Mouse (Mus musculus): ENCODE measurements around the gene Ptgds.

Gene Ptgds

DNA sequence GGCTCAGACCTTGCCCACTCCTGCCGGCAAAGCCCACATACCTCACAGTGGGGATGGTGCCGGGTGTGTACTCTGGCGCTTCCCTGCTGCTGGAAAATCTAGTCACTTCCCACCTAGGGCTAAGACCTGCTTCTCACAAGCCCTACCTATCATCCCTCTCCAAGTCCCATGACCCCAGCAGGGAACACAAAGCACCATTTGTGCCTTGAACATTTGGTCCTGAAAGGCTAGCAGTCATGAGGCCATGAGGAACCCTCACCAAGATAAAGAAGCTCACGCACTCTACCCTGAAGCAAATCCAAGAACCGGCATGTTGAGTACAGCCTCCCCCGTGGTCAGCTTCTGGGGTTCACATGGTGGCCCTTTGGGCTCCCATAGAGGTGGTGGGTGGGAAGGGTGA lies at the start of gene Ptgds:
Gene Ptgds, minus strand, starts transcription at position 78 of the 400 bp plus-strand sequence.
- DNase-seq (ENCODE audit: low spot score in 2 of 2), result no peak

DNA sequence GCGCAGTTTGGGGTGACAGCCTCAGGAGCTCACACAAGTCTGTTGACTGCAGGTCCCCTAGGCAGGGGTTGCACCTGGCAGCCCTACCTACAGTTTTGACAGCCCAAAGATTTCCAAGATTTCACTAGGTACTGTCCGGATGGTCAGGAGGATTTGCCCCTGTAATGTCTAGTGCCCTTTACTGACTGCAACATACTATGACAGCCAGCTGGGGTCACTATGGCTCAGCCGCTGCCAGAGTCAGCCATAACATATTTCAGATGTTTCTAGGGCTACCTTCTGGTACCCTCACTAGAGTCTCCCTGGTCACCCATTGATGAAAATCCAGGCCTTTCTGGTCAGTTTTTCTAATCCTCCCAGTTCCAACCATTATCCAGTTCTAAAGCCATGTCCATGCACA lies 40.1 kb upstream of the Ptgds start:
- DNase-seq (ENCODE audit: low spot score in 2 of 2), result no peak

DNA sequence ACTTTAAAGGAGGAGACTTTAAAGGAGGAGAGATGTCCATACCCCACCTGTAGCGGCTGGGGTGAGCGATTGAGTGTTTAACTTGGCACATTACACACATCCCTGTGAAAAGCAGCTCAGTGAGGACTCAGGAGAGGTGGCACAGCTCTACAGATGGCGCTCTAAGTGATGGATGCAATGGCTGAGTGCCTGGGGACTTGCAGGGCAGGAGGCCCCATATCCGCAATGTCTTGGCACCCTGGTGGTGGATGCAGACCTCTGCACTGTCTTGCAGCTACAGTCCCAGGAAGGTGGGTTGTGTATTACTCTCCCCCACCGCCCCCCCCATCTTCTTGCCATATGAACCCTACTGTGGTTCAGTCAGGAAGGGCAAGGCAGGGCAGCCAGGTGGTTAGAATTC lies 37.1 kb upstream of the Ptgds start:
- DNase-seq (ENCODE audit: low spot score in 2 of 2), result no peak

DNA sequence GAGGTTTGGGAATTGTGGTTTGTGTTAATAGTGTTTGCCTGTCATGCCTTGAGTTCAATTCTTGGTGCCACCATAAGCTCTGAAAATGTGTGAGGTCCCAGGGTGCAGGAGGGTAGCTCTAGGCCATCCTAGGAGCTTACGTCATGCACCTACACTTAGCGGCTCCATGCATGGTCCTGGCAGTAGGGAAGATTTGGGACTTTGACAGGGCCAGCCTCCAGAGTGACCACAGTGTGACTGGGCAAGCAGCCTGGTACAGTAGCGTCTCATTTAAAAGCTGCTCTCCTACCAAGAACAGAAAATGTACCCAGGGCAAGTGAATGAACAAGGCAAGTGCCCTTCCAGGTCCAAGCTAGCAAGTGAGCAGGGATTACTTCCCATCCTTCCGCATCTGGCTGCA lies 36.0 kb upstream of the Ptgds start:
- no peak for DNase-seq (ENCODE audit: low spot score in 2 of 2)

DNA sequence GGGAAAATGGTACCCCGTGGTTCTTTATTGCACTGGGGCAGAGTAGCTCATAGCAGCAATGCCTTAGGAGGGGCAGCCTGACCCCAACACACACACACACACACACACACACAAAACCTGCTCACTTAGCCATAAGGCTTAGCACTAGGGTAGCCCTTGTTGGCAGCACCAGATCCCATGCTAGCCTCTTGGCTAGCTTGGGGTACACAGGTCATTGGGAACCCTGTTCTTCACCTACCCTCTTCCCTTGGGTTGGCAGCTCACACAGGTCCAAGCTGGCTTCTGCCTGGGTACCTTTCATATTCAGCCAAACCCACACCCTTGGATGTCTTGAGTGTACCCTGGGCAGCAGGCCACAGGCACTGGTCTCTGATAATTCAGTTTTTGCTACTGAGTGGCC lies 35.2 kb upstream of the Ptgds start:
- DNase-seq (ENCODE audit: low spot score in 2 of 2), result no peak

DNA sequence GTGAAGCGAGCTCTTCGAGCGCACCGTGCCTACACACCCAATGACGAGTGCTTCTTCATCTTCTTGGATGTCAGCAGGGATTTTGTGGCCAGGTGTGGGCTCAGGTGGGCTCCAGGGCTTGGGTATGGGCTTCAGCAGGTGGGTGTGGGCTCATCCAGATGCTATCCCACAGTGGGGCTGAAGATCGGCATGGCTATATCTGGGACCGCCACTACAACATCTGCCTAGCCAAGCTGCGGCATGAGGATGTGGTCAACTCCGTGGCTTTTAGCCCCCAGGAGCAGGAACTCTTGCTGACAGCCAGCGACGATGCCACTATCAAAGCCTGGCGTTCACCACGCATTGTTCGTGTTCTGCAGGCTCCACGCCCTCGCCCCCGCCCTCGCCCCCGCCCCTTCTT lies 34.7 kb upstream of the Ptgds start:
- no peak for DNase-seq (ENCODE audit: low spot score in 2 of 2)

DNA sequence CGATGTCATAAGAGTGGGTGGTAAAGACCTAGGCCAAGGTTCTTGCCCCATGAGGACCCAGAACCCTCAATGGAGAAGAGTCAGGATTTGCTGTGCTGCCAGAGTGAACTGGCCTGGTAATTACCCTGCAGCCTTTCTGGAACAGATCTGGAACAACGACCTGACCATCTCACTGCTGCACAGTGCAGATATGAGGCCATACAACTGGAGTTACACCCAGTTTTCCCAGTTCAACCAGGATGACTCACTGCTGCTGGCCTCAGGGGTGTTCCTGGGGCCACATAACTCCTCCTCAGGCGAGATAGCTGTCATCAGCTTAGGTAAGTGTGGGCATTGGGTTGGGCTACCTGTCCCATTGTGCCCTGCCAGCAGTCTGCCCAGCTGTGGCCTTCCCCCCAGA lies 32.9 kb upstream of the Ptgds start:
- DNase-seq (ENCODE audit: low spot score in 2 of 2), result no peak

DNA sequence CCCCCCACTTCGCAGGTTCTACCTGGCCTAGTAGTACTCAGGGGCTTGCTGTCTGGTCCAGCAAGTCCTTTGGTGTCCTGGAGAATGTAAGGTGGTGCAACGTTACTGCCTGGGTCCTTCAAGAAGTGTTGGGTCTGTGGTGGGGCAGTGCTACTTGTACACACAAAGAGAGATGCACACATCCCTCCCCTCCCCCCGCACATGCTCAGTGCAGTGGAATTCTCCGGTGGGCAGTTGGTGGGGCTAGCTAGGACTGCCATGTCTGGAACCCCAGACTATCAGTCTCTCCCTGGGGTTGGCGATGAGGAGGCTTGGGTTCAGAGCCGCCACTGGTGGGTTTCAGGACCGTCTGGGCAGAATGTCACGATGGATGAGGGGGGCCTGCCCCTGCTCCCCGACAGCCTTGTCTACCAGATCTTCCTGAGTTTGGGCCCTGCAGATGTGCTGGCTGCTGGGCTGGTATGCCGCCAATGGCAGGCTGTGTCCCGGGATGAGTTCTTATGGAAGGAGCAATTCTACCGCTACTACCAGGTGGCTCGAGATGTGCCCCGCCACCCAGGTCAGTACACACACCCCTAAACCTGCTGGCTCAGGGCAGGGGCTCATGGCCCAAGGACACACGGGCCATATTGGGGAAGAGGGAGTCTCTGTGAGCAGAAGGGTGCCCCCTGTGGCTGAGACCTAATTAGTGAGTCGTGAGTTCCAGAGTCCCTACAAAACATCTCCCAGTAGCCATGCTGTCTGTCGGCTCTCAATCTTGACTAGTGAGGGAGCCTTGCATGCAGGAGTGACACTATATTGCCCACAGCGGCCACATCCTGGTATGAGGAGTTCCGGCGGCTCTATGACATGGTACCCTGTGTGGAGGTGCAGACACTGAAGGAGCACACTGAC lies 32.0 kb upstream of the Ptgds start, which contains the start of gene C8g:
Gene C8g, minus strand, starts transcription at position 127 of the 894 bp plus-strand sequence.
- no peak for DNase-seq (ENCODE audit: low spot score in 2 of 2)

DNA sequence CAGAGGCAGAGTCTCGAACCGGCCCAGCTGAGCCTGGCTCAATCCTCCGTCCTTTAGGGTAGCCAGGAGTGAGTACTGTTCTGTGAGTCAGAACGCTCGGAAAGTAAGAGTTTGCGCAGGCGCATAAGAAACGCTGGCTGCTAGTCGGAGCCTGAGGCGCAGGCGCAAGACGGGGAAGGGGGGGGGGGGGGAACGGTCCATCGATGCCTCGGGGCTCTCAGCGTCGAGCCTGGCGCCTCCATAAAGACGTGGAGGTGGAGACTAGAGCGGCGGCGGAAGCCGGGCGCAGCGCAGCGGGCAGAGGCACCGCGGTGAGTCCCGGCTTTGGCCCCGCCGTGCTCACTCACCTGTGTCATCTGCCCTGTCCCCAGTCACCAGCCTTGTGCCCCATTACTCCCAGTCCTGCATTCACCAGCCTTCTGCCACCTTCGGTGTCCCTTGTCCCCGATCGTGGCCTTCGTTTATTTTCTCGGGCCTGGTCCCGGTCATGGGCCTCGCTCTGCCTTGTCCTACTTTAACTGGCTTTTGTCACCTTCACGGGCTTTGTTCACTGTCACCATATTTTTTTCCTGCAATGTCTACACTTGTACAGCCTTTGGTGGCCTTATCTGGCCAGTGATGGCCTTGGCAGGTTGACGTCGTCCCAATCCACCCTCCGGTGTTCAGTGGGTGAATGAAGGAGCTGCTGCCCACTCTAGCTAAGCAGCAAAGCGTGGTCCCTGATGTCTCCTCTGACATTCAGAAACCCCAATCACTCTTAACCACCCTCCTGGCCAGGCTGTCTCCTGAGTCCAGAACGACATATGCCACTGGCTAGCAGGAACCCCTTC lies 30.9 kb upstream of the Ptgds start, which contains the start of gene Fbxw5:
Gene Fbxw5, plus strand, starts transcription at position 175 of the 830 bp plus-strand sequence.
- peak; percentile 68 to 69 for DNase-seq (ENCODE audit: low spot score in 2 of 2)

DNA sequence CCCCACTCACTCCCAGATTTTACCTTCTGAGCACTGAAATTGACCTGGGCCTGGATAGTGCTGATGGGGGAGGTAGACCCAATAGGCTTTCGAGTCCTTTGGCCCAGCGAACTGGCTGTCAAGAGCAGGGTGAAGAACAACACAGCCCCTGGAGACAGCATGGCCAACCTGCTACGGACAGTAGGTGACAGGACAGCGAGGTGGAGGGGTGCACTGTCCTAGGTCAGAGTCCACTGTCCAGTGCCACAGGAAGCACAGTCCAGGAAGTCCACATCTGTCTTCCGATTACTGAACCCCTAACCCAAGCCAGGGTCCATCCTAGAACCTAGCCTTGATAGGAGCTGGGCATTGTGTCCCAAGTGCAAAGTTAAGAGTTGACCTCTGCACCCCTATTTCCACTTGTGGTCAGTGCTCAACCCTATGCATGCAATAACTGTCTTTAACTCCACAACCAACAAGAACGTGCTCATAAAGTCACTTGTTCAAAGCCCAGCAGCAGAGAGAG lies 30.3 kb upstream of the Ptgds start:
- DNase-seq (ENCODE audit: low spot score in 2 of 2), result no peak

DNA sequence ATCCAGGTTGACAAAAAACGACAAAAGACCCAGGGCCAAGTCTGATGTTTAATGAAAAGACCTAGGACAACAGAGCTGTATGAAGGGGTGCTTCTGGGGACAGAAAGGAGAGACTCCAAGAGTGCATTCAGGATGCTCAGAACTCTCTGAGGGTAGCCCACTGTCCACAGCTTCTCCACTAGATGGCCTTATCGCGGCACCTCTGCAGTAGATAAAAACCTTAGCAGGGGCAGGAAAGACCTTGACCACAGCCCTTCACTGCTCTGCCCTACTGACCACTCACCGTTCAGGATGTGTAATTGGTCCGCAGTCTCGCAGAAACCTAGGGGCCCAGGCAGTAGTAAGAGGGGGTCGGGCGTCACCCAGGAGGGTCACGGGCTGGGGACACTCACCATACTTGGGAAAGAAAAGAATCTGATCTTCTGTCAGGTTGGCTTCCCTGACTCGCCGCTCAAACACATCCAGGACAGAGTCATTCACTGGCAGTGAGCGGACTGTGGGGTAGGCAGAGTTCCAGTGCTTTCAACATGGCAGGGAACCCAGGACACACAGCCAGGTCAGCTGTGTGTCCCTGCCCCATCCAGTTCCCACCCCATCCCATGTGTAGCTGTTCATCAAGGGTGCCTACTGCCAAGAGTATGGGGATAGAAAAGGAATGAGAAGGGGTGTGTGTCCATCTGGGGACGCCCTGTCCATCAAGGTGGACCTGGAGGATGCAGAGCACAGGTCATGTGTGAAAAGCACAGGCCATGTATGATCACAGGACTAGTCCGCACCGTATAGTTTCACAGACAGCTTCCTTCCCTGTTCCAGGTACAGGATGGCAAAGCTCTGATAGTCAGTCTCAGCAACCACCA lies 29.0 kb upstream of the Ptgds start:
- DNase-seq (ENCODE audit: low spot score in 2 of 2), result no peak

DNA sequence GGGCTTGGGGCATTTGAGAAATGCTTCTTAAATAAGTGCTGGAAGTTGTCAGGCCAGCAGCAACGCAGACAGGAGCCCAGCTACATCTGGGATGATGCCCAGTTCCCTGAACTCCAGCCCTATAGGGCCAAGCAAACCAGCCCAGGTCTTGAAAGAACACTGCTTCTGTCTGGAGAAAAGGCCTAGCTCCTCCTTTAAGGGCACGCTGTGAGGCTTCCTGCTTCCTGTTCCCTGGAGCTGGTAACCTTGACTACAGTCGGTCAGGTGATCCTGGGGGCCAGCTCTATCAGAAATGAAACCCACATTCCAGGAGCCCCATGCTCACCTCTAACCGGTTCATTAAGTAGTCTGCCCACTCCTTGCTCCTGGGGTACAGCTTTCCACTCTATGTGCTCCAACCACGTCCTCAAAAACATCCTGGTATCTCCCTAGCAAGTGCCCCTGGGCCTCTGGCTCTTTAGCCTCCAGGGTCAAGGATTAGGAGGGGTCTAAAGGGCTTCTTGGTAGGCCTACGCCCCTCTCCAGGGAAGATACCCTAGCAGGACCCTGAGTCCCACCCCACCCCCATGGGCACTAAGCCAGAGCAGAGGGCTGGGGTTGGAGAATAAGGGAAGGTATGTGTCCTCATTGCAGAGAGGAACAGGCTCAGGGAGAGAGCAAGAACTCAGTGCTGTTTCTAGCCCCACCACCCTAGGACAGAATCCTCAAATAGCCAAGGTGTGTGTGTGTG lies 28.2 kb upstream of the Ptgds start:
- DNase-seq (ENCODE audit: low spot score in 2 of 2), result no peak

DNA sequence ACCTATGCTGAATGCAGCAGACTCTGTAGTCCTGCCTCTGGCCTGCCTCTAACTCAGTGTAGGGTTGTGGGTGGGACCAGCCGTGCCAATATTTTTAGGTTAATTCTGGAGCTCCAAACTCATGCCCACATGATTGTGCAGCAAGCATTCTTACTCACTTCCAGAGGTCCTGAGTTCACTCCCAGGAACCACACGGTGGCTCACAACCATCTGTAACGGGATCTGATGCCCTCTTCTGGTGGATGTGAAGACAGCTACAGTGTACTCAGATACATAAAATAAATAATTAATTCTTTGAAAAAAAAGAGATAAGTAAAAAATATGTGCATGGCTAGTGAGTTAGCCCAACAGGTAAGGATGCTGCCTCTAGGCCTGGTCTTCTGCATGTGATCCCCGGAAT lies 26.6 kb upstream of the Ptgds start:
- DNase-seq (ENCODE audit: low spot score in 2 of 2), result no peak

DNA sequence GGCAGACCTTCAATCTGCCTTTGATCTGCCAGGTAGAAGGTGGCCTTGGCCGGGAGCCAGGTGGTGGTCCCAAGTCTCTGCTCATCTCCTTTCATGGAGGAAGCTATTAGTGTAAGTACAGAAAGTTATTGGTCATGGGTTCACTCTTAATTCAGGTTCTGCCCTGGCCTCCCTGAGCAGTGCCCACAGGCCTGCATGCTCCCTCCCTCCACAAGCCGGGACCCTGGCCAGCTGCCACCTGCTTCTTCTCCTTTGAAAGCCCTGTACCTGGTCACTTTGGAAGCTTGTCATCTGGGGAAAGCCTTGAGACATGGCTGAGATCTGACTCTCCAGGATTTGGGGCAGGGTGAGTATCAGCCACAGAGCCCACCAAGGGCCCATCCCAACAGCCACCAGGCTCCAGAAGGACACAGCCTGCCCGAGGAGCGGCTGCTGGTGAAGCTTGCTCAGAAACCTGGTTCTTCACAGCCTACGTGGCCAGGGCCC lies 23.7 kb upstream of the Ptgds start, which contains the start of gene Lcn12:
Gene Lcn12, minus strand, starts transcription at position 436 of the 486 bp plus-strand sequence.
- no peak for DNase-seq (ENCODE audit: low spot score in 2 of 2)

DNA sequence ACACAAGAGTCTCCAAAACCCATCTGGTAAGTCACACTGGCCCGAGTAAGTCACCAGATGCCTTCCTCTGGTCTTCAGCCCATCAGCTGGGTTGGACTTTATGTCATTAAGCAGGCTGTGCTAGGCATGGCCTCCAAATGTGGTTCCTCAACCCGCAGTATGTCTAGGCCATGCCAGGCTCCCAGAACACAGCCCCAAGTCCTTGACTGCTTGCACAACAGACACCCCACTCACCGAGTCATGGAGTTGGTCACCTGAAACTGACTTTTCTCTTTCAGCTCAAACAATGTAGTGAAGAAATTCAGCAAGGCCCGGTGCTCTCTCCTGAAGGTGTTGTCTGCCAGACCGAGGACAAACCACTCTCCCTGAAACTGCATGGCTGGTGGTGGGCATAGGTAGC lies 23.1 kb upstream of the Ptgds start:
- DNase-seq (ENCODE audit: low spot score in 2 of 2), result no peak

DNA sequence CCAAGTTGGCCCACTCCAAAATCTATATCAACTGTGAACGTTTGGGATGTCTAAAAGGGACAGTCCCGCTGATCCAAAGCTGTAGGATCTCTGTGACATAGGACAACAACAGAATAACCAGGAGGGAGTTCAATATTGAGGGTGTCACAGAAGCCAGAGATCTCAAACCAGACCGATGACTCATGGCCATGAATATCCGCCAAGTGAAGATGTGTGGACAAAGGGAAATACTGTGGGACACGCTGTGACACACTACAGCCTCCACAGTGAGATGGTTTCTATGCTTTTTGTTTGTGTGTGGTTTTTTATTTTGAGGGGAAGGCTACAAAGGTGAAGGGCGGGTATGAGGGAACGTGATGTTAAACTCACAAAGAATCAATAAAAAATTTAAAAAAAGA lies 18.8 kb upstream of the Ptgds start:
- DNase-seq (ENCODE audit: low spot score in 2 of 2), result no peak

DNA sequence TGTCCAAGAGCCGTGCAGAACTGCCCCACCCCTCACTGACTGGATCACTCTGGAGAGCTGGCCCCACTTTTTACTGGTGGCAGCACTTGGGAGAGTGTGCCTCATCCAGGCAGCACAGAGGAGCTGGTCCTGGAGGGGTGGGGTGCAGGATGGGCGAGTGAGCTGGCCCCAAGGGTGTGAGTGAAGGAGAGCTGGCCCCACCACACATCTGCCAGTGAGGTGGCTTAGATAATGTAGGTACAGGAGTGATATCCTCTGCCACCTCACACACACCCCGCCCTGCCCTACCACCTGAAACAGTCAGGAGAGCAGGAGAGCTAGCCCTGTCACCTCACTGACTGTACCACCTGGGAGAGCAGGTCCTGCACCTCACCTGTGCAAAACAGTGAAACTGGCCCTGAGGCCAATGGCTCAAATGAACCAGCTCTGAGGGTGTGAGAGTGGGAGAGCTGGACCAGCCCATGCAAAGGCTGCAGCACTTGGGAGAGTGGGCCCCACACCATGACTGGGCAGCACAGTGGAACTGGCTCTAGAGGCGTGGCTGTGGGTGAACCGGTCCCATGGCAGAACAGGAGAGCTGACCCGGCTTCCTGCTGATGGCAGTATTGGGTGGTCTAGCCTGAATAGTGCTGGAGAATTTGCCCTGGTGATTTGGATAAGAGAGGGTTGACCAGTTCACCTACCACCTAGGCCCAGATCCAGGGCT lies 18.3 kb upstream of the Ptgds start:
- no peak for DNase-seq (ENCODE audit: low spot score in 2 of 2)

DNA sequence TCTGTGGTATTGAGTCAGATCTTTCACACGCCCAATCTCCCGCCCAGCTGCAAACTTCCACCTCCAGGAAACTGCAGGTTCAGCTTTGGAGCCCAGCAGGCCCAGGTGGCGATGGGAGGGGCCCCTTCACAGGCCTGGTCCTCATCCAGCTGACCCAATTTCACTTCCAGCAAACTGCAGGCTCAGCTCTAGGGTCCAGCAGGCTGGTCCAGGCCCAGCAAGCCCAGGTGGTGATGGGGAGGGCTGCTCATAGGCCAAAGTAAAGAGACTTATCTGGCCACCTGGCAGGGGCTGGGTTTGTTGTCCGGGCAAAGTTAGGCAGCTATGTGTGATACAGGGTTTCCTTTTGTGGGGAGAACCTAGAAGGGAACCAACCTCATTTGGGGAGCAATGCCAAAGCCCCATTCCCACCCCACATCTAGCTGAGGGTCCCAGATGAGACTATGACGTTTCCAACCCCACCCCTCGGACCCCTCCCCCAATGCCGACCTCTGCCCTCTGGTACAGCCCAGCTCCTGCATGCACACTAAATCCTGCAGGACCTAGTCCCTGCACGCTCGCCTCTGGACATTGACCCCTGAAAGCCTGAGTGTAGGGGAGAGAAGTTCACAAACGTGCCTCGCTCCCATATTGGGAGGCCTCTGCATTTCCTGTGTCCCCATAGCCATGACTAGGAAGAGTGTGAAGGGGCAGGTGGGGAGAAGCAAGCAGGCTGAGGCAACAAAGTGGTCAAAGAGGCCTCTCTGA lies 15.2 kb upstream of the Ptgds start:
- DNase-seq (ENCODE audit: low spot score in 2 of 2), result no peak

DNA sequence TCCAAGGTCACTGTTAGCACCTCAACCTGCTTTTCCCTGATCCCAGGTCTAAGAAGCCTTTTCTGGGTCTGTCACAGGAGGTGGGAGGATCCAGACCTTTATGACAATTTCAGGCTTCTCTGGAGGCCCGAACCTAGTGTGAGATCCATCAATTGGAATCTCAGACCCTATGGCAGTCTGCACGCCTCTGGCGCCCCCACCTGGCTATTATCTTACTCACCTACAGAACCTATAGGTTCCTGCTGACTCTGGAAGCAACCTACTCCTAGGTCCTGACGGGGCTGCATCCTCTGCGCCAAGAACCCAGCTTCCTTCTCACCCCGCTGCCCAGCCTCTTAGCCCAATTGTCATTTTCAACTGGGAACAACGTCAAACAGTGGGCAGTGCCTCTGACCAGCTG lies 13.1 kb upstream of the Ptgds start:
- DNase-seq (ENCODE audit: low spot score in 2 of 2), result no peak
